Mouse (Mus musculus) limb, embryonic 15.5 days (tissue): ENCODE measurements around the gene Vwa8. TPM values are rescaled to one million over a fixed set of nuclear protein-coding genes. Genes with fewer than 3 reads are reported as not detected.
A peak's percentile ranks its signal among the peaks of the same experiment; 100 is the strongest.

Source experiments
- ATAC-seq: fragments of 200-750 bp; cut with Nextera tagmentation; 2 replicates; pipeline ENCODE4 v1.8.0; 2017; ENCODE audit warnings: low read depth, moderate TSS enrichment; ENCODE audit not compliant: insufficient number of reproducible peaks, low FRiP score, low TSS enrichment
- H3K27ac ChIP-seq: fragments of 300-500 bp; sonication (generic); 2 replicates; pipeline ENCODE4 v1.5.1; 2015; ENCODE audit warnings: moderate library complexity, mild to moderate bottlenecking, inconsistent platforms
- H3K27me3 ChIP-seq: fragments of 300-500 bp; sonication (generic); 2 replicates; pipeline ENCODE4 v1.6.1; 2015; ENCODE audit warnings: inconsistent platforms
- H3K36me3 ChIP-seq: fragments of 300-500 bp; sonication (generic); 2 replicates; pipeline ENCODE4 v1.6.1; 2015; ENCODE audit warnings: inconsistent platforms
- H3K4me1 ChIP-seq: fragments of 300-500 bp; sonication (generic); 2 replicates; pipeline ENCODE4 v1.6.1; 2015; ENCODE audit warnings: inconsistent platforms
- H3K4me2 ChIP-seq: fragments of 300-500 bp; sonication (generic); 2 replicates; pipeline ENCODE4 v1.6.1; 2015; ENCODE audit warnings: mild to moderate bottlenecking, inconsistent platforms
- H3K4me3 ChIP-seq: fragments of 300-500 bp; sonication (generic); 2 replicates; pipeline ENCODE4 v1.5.1; 2015; ENCODE audit warnings: mild to moderate bottlenecking, inconsistent platforms
- H3K9ac ChIP-seq: fragments of 300-500 bp; sonication (generic); 2 replicates; pipeline ENCODE4 v1.6.1; 2015; ENCODE audit warnings: inconsistent platforms
- H3K9me3 ChIP-seq: fragments of 300-500 bp; sonication (generic); 2 replicates; pipeline ENCODE4 v1.6.1; 2016; ENCODE audit warnings: inconsistent platforms
- WGBS: fragments of 180-500 bp; shearing (Covaris S2); methylation state at CpG from one replicate; pipeline ENCODE4 v1.1.7; 2015; 5-methylcytosine and 5-hydroxymethylcytosine counted together
- polyA plus RNA-seq: library from polyadenylated mRNA; unstranded; fragments of >200 nt; fragmentation: Nextera tagmentation; extraction: Ambion mirVana; gene quantifications from 2 replicates; pipeline ENCODE4 v1.2.1, GENCODE M21; 2015

Vwa8 gene
- polyA plus RNA-seq, 1 experiment from 2014 or later, result 8.9 TPM

DNA sequence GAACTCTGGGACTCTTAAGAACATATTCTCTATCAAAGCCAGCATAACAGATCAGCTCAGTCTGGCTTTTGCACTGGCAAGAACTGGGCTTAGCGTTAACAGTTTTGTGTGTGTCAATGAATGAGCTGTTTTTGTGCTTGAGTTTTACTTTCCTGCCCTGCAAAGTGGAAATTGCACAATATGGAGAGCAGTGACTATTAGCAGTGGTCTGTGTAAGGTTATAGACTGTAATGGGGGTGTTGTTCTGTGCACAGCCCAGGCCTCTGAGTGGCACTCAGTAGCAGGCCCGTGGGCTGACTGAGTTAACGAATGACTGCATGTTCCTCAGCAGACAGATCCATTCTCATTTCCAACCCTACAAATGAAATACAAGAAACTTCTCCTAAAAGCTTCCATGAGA lies 287.7 kb downstream of the Vwa8 start:
- no peaks in the 10 kb centered on the region for H3K36me3 ChIP-seq
- no peak overlapping the region for H3K27ac ChIP-seq
- H3K4me3 ChIP-seq, result no peak overlapping the region
- H3K4me1 ChIP-seq, result peaks cover 23% of the 10 kb centered on the region
- H3K9me3 ChIP-seq, result no peaks in the 10 kb centered on the region
- ATAC-seq, result no peak
- WGBS, result 64% methylated on average over 3 of the region's 3 CpGs
- H3K9ac ChIP-seq, result no peak overlapping the region
- no peak overlapping the region for H3K4me2 ChIP-seq
- 0 out of 2 replicates have a peak, but pooled peaks cover 2% of the 10 kb centered on the region for H3K27me3 ChIP-seq

DNA sequence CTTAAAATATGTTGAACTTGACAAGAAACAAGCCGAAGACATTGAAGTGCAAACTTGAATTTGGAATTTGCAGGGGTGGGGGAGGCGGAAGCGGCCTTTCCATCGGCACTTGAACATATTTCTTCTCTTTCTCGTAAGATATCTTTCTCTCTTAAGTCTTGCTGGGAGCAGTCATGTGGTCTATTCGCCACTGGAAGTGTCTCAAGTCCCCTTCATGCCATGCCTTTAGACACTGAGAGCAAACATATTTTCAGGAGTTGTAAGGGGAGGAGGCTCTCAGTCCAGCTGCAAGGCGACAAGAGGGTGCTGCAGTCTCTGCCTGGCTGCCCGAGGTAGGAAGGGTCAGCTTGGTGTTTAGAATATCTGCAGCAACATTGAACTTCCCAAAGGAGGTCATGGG lies 288.2 kb downstream of the Vwa8 start:
- 81% methylated on average over 8 of the region's 8 CpGs for WGBS
- Histone ChIP-seq H3K9ac (no peak overlapping the region), H3K36me3 (no peaks in the 10 kb centered on the region), H3K4me1 (peaks cover 24% of the 10 kb centered on the region), H3K27ac (no peak overlapping the region), H3K9me3 (no peaks in the 10 kb centered on the region), H3K27me3 (0 out of 2 replicates have a peak, but pooled peaks cover 2% of the 10 kb centered on the region), H3K4me3 (no peak overlapping the region), H3K4me2 (no peak overlapping the region)
- no peak for ATAC-seq

DNA sequence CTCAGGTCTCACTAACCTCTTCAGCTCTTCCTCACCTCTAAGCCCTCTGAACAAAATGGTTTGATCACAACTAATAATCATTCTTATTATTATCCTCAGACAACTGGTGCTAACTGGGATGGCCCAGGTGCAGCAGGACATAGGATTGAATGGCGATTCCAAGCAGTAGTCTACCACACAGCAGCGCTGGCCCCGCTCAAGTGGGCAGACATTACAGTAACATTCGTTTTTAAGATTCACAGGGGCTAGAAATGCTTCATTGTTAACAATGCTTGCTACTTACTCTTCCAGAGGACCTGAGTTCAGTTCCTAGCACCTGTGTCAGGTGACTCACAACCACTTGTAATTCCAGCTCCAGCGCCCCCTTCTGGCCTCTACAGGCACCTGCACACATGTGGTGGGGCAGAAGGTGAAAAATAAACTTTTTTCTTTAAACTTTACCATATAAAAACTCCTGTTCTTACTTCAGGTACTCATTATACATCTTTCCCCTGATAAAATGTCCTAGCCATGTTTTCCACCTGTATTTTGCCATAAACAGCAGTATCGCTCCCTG lies 290.3 kb downstream of the Vwa8 start:
- no peak overlapping the region for H3K9ac ChIP-seq
- WGBS, result 88% methylated on average over 6 of the region's 6 CpGs
- no peaks in the 10 kb centered on the region for H3K36me3 ChIP-seq
- no peak overlapping the region for H3K4me2 ChIP-seq
- H3K9me3 ChIP-seq, result no peaks in the 10 kb centered on the region
- peaks cover 5% of the 10 kb centered on the region; the same call in 1 of the 2 replicates for H3K27me3 ChIP-seq
- H3K27ac ChIP-seq, result no peak overlapping the region
- H3K4me3 ChIP-seq, result no peak overlapping the region
- ATAC-seq, result no peak
- H3K4me1 ChIP-seq, result peaks cover 28% of the 10 kb centered on the region

DNA sequence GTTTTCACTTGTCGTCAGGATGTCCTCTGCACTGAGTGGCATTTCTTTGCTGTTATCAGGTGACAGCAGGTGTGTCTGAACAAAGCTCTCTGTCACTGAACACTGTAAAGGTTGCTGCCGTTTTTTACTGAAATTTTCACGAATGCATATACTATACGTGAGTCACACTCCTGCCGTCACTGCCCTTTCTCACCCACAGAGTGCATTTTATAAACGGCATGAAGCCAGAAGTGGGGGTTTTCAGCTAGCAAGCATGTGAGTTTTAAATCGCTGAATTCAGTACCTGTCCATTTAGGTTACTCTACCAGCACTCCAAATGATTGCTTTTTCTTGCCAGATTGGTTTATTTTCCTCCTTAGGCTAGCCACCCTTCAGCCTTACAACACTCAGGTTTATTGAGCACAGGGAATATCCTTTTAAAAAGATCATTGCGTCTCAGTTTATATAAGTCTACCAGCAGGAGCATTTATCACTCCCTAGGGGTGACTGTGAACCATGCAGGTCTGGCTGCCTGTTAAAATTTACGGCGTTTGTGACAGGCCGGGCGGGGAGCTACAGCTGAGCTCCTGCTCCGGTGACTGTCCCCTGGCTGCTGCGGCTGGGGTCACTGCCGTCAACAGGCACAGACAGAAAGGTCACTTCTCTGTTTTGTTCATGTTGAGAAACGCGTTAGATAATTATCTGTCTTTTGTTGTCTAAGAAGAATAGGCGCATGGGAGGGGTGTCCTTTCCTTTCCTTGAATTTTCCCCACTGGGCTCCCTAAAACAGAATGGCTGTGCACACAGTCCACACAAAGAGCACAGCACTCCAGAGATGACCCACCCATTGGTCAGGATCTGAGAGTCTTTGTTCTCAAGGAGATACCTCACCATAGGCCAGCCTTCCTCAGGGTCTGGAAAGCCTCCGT lies 291.3 kb downstream of the Vwa8 start:
- Histone ChIP-seq H3K9ac (no peak overlapping the region), H3K9me3 (no peaks in the 10 kb centered on the region), H3K27me3 (peaks cover 5% of the 10 kb centered on the region; the same call in 1 of the 2 replicates), H3K4me2 (no peak overlapping the region), H3K4me3 (no peak overlapping the region), H3K27ac (no peak overlapping the region; the same call in 1 of the 2 replicates), H3K36me3 (no peaks in the 10 kb centered on the region), H3K4me1 (peaks cover 28% of the 10 kb centered on the region)
- peak; percentile 48; the same call in 1 of the 2 replicates for ATAC-seq
- 18% methylated on average over 19 of the region's 19 CpGs for WGBS

DNA sequence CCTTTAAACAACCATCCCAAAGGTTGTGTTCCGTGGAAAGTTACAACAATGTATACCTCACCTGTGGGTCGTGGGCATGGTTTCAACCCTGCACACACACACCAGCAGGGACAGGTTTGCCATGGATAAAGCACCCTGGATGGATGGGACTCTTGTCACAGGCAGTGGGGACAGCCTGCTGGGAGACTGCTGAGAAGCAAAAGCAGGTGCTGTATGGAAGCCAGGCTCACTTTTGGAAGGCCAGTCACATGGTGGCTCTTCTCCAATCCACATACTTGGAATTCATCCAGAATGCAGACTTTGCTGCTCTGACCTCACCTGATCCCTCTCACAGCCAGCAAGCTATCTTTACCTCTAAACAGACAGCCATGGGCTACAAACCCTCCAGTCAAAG lies 292.0 kb downstream of the Vwa8 start:
- H3K27ac ChIP-seq, result no peak overlapping the region; the same call in 1 of the 2 replicates
- 74% methylated on average over 2 of the region's 2 CpGs for WGBS
- peaks cover 28% of the 10 kb centered on the region for H3K4me1 ChIP-seq

DNA sequence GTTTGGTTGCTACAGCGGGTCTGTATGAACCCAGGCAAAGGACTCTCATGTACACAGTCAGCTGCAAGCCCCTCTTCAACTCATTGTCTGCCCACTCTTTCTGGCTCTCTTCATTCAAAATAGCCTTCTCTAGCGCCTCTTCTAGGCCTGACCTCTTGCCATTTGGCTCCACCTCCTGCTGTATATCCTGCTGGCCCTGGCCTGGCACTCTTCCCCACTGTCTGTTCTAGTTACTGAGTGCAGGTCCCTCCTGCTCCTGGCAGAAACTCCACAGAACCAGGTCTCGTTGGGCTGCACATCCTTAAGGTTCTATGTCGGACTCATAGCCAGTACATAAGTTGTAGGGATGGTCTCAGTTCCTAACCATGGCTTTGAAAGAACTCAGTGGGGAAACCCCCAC lies 293.5 kb downstream of the Vwa8 start:
- H3K4me3 ChIP-seq, result no peak overlapping the region
- no peaks in the 10 kb centered on the region for H3K9me3 ChIP-seq
- no peak overlapping the region for H3K27ac ChIP-seq
- peaks cover 5% of the 10 kb centered on the region; the same call in 1 of the 2 replicates for H3K27me3 ChIP-seq
- no peak overlapping the region for H3K4me2 ChIP-seq
- no peak overlapping the region for H3K9ac ChIP-seq
- no peaks in the 10 kb centered on the region for H3K36me3 ChIP-seq
- peaks cover 28% of the 10 kb centered on the region for H3K4me1 ChIP-seq
- 83% methylated on average over 4 of the region's 4 CpGs for WGBS
- ATAC-seq, result no peak

More for the DNA sequence above, 292.0 kb downstream of the Vwa8 start:
- Histone ChIP-seq H3K27me3 (peaks cover 5% of the 10 kb centered on the region; the same call in 1 of the 2 replicates), H3K36me3 (no peaks in the 10 kb centered on the region), H3K4me3 (no peak overlapping the region), H3K4me2 (no peak overlapping the region), H3K9ac (no peak overlapping the region), H3K9me3 (no peaks in the 10 kb centered on the region)
- peak; percentile 40; the same call in 1 of the 2 replicates for ATAC-seq

DNA sequence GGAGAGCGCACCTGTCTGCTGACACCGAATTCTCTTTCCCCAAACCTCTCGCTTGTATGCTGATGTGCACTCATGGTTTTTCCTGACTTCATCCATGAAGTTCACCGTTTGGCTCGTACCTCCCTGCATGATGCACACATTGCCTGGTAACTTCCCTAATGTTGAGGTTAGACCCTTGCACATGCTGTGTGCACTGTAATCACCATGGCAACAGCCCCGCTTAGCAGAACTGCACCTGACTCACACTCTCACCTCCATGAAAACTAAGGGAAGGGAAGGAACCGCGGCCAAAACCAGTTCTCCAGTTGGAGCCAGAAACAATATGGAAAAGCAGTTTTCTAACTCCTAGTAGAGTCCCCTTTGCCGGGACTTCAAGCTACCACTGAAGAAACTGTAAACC lies 294.8 kb downstream of the Vwa8 start:
- ATAC-seq, result no peak
- no peak overlapping the region for H3K4me3 ChIP-seq

DNA sequence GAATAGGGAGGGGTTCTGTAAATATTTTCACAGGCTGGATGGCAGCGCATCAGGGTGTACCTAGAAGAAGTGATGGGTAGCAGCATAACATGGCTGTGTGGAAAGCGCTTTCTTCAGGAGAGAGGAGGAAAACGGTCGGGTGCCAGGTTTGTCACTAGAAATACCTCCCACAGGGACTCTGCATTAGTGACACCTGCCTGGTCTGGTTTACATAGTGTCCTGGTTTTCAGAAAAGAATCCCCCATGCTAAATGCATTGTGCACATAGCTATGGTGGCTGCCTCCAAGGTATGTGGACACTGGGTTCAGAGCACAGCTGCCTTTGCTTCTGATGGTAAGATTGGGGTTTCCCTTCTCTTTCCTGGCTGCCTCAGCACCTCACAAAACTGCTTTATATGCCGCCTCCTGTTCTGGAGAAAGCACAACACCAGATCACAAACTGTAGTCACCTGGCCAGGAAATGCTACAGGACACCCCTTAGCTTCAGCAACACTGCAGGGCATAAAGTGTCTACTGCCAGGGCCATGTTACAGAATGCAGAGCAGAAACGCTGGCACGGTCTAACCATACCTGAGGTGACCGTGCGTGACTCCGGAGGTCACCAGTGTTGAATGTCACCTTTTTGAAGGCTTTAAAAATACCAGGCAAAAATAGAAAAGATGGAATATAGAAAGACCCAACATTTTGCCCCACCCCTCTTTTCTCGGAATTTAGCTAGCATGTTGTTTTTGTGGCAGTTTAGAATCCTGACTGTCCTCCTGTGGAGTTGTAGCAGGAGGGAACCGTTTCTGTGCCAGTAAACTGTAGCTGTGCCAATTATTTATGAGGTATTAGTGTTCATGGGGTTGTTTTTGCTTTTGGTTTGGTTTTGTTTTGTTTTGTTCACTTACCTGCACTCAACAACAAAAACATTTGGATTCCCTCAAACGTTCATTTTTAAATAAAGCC lies 295.7 kb downstream of the Vwa8 start:
- H3K4me2 ChIP-seq, result no peak overlapping the region
- H3K4me1 ChIP-seq, result peaks cover 23% of the 10 kb centered on the region
- H3K4me3 ChIP-seq, result no peak overlapping the region
- H3K27ac ChIP-seq, result no peak overlapping the region
- ATAC-seq, result no peak
- H3K27me3 ChIP-seq, result peaks cover 3% of the 10 kb centered on the region; the same call in 1 of the 2 replicates
- H3K9me3 ChIP-seq, result no peaks in the 10 kb centered on the region
- WGBS, result 75% methylated on average over 13 of the region's 13 CpGs
- no peak overlapping the region for H3K9ac ChIP-seq
- H3K36me3 ChIP-seq, result no peaks in the 10 kb centered on the region

More for the DNA sequence above, 294.8 kb downstream of the Vwa8 start:
- H3K9ac ChIP-seq, result no peak overlapping the region
- peaks cover 5% of the 10 kb centered on the region; the same call in 1 of the 2 replicates for H3K27me3 ChIP-seq
- H3K36me3 ChIP-seq, result no peaks in the 10 kb centered on the region
- H3K4me2 ChIP-seq, result no peak overlapping the region
- 84% methylated on average over 9 of the region's 9 CpGs for WGBS
- no peaks in the 10 kb centered on the region for H3K9me3 ChIP-seq
- H3K4me1 ChIP-seq, result peaks cover 28% of the 10 kb centered on the region
- no peak overlapping the region for H3K27ac ChIP-seq

DNA sequence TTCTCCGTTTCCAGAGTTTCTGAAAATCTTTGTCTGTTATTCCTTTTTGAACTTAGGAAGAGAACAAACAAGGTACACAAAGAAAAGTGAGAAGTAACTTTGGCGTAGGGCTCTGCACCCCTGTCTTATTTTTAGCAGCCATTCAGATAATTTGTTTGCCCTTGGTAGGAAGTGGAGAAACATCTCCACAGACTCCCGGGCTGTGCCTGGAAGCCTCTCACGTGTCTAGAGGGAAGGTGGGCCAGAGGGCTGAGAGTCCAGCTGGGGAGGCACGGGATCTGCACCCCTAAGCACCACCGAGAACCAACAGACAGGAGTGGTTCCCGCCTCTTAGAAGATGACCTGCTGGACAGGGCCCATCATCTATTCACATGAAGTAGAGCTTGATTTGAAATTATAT lies 302.9 kb downstream of the Vwa8 start:
- Histone ChIP-seq H3K4me1 (peaks cover 16% of the 10 kb centered on the region), H3K36me3 (no peaks in the 10 kb centered on the region), H3K4me2 (no peak overlapping the region), H3K27me3 (no peaks in the 10 kb centered on the region), H3K27ac (no peak overlapping the region), H3K4me3 (no peak overlapping the region), H3K9me3 (no peaks in the 10 kb centered on the region), H3K9ac (no peak overlapping the region)
- ATAC-seq, result no peak
- WGBS, result 92% methylated on average over 7 of the region's 7 CpGs

DNA sequence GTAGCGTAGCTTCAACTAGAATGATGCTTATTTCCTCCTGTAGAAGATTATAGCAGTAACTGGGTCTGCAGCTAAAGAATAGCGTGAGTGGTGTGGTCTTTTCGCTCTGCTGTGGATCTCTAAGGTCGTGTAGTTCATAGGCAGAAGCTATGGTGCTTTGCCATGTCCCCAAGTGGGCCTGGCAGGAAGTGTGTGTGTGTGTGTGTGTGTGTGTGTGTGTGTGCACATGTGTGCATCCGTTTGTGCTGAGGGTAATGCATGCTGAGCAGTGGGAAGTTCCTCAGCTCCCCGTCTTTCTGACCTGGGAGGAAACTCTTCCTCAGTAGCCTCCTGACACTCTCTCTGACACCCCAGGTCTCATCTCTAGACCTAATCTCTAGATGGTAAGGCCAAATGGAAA lies 305.0 kb downstream of the Vwa8 start:
- no peak overlapping the region for H3K4me2 ChIP-seq
- no peak overlapping the region for H3K4me3 ChIP-seq
- no peak for ATAC-seq
- 83% methylated on average over 6 of the region's 6 CpGs for WGBS
- peak overlapping the region; percentile 38; the same call in 1 of the 2 replicates for H3K27ac ChIP-seq
- H3K9ac ChIP-seq, result no peak overlapping the region
- peaks cover 31% of the 10 kb centered on the region for H3K4me1 ChIP-seq
- no peaks in the 10 kb centered on the region for H3K36me3 ChIP-seq
- H3K9me3 ChIP-seq, result no peaks in the 10 kb centered on the region
- no peaks in the 10 kb centered on the region for H3K27me3 ChIP-seq

DNA sequence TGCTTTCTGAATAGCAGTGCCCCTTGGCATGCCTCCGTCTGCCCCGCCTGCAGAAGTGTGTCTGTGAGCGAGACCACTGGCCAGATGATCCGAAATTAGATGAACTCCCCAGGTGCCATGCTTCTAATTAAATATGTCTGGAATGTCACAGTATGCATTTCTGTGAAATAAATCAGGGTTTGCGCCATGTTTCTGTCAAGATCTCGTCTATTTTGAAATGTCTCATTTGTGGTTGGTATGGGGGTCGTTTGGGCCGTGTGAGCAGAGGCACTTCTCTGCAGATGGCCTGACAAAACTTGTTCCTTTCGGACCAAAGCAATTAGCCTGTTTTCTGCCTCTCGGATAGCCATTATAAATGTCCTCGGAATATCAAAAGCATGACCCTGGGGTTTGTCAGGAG lies 306.1 kb downstream of the Vwa8 start:
- H3K4me1 ChIP-seq, result peaks cover 31% of the 10 kb centered on the region
- H3K9ac ChIP-seq, result no peak overlapping the region
- H3K4me2 ChIP-seq, result no peak overlapping the region
- no peaks in the 10 kb centered on the region for H3K9me3 ChIP-seq
- 41% methylated on average over 11 of the region's 11 CpGs for WGBS
- no peaks in the 10 kb centered on the region for H3K27me3 ChIP-seq
- ATAC-seq, result no peak
- H3K36me3 ChIP-seq, result no peaks in the 10 kb centered on the region
- peak overlapping the region; percentile 50 for H3K27ac ChIP-seq
- no peak overlapping the region for H3K4me3 ChIP-seq
